Mouse (Mus musculus): ENCODE measurements around the gene Oas1g.

DNA sequence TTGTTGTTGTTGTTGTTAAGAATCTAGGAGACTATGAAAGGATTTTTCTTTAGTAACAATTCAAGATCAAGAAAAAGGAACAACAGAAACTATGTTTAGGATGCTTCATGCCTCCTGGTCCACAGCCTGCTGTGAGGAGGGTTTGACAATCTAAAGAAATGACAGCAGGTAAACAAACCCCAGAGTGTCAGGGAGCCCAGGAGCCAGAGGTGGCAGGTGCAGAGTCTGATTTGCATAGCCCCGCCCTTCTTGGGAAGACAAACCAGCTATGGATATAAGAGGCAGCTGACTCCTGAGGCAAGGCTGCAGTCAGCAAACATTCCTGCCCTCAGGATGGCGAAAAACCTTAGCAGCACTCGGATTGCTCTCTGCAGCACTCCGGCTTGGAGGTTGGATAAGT, 26.3 kb downstream of the Oas1g start, which contains the start of gene Oas1h:
- no peak for TF ChIP-seq POLR2A (IDR thresholded peaks at IDR 0.05; ENCODE audit: control insufficient read depth, low read depth, low read length)
- TF ChIP-seq CTCF (IDR thresholded peaks at IDR 0.05; ENCODE audit: control insufficient read depth, insufficient read depth, insufficient replicate concordance, low read depth, low read length), result no peak

Measured in testis, adult 2 months (tissue).